Mouse (Mus musculus) 3134 (cell line): ENCODE results near the gene Coro7.

Experiments
- DNase-seq: peaks from one replicate; pipeline ENCODE4 v3.0.0-alpha.2; 2011; ENCODE audit warnings: low spot score; ENCODE audit not compliant: insufficient read length; ENCODE audit errors: extremely low read depth

Gene Coro7

DNA sequence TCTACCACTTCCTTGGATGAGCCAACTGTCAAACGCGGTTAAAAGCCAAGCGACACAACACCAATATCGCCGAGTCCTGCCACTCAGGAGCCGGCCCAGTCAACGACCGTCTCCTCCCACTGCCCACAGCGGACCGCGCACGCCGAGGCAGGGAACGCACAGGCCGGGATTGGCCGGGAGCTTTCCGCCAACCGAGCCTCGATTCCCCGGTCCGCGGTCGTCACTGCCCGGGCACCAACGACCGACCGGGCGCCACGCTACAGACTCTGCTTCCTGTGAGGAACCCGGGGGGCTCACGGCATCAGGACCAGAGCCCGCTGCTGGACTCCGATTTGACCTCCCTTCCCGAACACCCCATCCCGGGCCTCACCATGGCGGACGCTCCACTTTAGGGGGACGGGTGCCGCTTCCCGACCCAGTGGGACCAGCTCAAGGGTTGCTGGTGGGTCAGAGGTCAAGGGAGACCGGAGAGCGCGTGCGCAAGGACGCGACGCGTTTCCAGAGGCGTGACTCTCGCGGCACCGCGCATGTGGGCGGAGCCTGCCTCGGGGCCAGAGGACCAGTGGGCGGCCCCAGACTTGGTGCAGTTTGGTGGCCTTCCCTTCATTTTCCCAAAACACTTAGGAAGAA, 55.0 kb downstream of the Coro7 start, which contains the start of gene Pam16:
Gene Pam16 (minus strand): TSS at position 508 of the 630 bp plus-strand sequence.
- peak; percentile 92 for DNase-seq

DNA sequence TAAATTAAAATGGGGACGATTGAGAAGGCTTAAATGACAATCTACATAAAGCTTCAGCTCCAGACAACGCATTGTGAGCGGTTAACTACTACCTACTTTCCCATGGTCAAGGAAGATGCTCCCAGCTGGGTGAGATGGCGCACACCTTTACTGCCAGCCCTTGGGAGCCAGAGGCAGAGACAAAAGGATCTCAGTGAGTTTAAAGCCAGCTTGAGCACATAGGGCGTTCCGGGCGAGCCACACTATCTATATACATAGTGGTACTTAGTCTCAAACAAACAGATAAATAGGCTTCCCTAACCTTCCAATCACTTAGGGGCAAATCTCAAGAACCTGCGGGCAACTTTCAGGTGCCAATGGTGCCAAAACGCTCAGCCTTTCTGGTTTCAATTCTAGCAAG, 55.5 kb downstream of the Coro7 start:
- no peak for DNase-seq

GRCm38 (mm10) chr16:4616829-4617228, 62.7 kb downstream of the Coro7 start:
- DNase-seq: no peak

DNA sequence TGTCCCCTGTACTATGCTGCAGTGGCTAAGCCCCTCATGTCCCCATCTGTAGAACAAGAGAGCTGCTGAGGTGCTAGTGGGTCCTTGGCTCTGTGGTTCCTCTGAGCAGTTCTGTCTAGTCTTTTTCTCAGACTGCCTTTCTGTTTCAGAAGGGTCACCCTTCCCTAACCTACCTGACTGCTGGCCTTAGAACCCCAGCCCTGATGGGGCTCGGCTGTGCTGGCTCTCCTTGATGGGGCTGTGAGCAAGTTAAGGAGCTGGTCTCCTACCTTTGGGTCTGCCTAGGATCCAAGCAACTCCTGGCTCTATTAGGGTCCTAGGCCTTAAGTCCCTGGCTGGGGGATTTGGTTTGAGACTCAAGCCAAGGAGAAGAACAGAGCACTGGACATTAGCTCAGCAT, 64.3 kb downstream of the Coro7 start:
- no peak for DNase-seq

GRCm38 (mm10) chr16:4614639-4615038, 64.9 kb downstream of the Coro7 start:
- DNase-seq: no peak

DNA sequence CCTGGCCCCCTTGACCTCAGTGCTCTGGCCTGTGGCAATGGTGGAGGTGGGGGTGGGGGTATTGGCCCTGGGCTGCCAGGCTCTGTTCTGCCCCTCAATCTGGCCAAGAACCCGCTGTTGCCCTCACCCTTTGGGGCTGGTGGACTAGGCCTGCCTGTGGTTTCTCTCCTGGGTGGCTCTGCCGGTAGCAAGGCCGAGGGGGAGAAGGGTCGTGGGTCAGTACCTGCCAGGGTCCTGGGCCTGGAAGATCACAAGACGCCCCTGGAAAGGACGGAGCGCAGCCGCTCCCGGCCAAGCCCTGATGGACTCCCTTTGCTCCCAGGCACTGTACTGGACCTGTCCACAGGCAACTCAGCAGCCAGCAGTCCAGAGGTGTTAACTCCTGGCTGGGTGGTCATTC, 65.8 kb downstream of the Coro7 start:
- DNase-seq: no peak

GRCm38 (mm10) chr16:4611676-4612075, 67.9 kb downstream of the Coro7 start:
- DNase-seq: no peak

GRCm38 (mm10) chr16:4611193-4611592, 68.4 kb downstream of the Coro7 start:
- no peak for DNase-seq

GRCm38 (mm10) chr16:4608532-4609059, 71.0 kb downstream of the Coro7 start:
- DNase-seq: no peak

DNA sequence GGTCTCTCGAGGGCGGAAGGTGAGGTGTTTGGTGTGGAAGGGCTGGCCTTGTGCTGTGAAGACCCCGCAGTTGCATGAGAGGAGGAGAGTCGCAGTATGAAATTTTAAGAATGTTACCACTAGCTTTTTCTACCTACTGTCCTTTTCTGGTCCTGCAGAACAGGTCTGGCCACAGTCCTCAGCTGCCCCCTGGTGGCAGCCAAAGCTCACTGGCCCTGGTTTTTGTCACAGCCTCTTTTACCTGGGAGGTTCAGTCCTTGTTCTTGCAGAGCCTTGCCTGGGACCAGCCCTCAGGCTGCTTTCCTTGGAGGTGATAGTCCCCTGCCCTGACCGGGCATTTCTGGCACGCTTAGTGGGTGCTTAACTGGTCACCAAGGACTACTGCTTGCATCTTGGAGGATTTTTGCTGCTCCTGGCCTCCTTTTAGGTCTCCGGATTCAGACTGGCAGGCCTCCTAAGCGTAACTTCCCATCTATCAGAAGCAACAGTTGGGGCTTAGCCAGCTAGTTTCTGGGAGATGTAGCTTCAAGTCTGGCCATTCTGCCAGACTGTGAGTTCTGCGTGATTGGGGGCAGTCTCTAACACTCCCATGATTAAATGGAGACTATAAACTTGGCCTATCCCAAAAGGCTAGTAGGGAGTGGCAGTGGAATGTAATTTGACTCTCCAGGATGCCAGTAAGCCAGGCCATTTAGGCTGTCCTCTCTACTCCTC, 71.6 kb downstream of the Coro7 start:
- peak; percentile 58 for DNase-seq

DNA sequence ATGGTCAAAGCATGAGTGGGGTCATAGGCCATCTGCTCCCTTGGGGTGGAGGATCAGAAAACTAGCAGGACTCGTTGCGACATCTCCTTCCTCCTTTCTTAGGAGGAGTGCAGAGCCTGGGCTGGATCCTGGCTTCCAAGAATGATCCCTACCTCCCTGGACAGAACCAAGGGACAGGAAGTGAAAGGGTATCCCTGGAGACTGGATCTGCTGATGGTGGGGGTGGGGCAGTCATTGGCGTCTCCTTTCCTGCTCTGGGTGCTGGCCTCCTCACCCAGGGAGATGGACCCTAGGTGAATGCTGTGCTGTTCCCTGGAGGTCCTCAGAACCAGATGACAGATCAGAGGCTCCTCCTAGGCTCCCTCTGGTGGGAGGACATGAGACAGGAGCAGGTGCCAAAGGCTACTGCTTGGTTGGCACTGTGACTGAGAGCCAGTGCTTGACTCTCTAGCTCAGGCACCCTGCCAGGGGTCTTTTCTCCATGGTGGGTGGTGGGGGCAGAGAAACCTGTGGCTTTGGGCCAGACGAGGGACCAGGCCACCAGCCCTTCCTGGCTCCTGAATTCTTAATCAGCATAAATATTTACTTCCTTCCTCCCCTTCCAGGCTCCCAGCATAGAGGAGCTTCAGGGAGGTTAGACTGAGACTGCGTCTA, 73.0 kb downstream of the Coro7 start:
- DNase-seq: no peak

- DNase-seq: no peak
Measured at GRCm38 (mm10) chr16:4605514-4606131, 74.0 kb downstream of the Coro7 start.

- DNase-seq: no peak
Measured at GRCm38 (mm10) chr16:4604293-4604837, 75.2 kb downstream of the Coro7 start.

DNA sequence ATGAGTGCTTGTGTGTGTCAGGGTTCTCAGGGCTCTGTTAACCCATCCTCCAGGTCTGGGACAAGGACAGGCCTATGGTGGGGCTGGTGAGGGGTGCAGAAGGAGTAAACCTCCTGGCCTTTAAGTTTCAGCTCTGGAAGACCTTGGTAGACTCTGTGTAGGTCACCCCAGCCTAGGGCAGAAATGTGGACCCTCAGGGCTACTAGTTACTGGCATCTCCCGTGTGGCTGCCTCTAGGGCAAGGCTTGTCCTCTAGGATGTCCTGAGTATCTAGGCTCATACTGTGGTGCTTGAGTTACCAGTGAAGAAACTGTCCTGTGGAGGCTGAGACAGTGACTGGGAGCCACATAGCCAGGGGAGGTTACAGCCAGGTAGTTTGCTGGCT, 76.1 kb downstream of the Coro7 start:
- no peak for DNase-seq

DNA sequence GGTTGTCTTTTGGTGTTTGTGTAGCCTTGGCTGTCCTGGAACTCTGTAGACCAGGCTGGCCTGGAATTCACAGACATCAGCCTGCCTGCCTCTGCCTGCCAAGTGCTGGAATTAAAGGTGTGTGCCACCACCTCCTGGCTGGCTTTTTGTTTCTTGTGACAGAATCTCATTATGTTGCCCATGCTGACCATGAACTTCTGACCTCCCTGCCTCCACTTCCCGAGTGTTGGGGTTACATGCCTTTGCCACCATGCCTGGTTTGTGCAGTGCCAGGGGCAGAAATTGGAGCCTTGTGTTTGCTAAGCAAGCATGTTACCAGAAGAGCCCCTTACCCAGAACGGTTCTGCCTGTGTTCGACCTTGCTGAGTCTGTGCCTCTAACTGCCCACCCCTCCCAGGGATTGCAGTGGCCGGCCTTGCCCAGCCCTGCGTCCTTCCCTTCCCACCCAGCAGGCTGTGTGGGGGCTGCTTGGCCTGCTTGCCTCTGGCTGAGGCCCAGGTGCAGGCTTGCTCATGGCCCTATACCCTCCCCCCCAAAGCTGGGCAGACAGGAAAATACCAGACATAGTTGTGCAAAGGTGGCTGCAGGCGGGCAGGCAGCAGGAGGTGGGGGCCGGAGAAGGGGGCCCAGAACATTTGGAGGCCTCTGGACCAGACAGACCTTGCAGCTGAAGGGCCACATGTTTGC, 76.7 kb downstream of the Coro7 start:
- DNase-seq: no peak

DNA sequence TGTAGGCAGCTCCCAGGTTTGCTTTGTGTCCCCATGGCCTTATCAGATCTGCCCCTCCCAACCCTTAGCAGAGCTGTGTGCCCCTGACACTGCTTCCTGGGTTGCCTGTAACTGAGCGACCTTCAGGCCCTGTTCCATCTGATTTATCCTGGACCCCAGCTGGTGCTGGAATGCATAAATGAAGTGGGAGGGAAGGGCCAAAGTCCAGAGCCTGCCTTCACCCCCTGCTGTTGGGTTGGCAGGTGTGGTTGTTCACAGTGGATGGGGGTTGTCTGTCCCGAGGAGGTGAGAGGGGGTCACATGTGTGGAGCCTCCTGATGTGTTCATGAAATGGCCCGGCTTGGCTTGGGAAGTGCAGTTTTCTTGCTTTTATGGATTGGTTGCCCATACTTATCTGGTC, 77.4 kb downstream of the Coro7 start:
- DNase-seq: no peak

DNA sequence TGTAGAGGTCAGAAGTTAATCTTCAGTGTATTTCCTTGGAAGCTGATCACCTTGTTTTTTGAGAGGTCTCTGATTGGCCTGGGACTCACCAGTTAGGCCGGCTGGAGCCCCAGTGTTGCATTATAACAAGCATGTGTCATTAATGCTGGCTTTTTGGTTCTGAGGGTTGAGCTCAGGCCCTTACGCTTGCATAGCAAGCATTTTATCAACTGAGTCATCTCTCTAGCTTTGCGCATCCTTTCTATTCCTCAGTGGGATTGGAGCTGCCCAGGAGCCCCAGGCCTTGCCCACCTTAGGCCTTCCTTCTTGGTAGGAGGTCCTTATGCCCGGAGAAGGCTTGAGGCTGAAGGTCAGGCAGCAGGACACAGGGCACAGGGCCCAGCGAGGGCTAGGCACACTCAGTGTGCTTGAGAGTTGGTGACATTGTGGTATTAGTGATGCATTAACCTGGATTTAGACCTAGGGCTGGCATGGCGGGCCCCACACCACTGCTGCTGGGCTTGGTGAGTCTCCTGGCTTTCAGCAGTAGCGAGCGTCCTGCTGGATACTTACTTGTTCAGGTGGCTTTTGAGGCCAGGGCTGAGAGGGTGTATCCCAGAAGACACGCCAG, 78.8 kb downstream of the Coro7 start:
- DNase-seq: no peak

DNA sequence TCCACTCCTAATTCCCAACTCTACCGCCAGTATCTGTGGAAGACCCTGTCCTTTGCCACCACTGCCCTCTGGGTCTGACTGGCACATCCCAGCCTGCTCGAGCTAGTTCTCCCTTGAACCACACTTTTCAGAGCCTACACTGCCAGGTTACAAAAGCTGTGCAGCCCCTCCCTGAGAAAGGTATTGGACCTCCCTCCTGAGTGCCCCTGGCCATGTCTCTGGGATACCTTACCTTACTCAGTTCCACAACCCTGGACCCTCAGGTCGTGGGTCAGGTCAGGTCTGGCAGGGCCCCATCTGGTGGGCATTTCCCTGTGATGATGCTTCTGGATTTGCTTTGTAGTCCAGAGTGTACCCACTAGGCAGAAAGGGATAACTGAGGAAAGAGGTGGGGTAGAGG, 80.0 kb downstream of the Coro7 start:
- DNase-seq: no peak

- DNase-seq: no peak
Measured at GRCm38 (mm10) chr16:4598891-4599543, 80.6 kb downstream of the Coro7 start.

DNA sequence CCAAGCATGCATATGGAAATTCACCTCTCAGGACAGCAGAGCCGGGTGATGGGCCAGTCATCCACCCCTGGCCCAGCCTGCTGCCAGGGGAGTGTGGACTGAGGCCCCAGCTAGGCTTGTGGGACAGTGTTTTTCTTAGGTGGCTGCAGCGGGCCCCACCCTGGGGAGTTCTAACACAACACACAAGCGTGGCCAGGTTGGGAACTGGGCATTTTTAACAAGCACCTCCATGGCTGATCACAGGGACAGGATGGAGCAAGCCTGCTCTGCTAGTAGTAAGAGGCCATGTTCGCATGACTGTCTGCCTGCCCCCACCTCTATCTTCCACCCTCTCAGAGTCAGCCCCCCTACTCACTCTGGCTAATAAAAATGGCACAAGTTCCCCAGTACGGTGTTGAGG, 81.5 kb downstream of the Coro7 start:
- DNase-seq: no peak
